10 mouse cellular contexts compared by ENCODE assay signal in genomic region chr2:32555484-32555883, GRCm38 (mm10). TPM values are rescaled to one million over a fixed set of nuclear protein-coding genes. Genes with fewer than 3 reads are reported as not detected.
A peak's percentile ranks its signal among the peaks of the same experiment; 100 is the strongest.
DNase-seq lines count a peak whose midpoint lies in the region; ATAC-seq lines count a peak whose summit lies in the region.
"Had no signal": no experiment of that assay in that cellular context is flagged by ENCODE, and none has a peak within 500 bp of the region (broad histone marks: within the 10 kb centered on the region; RNA-seq: fewer than 3 reads in every experiment).

No protein-coding gene starts in this region.

- 0 out of 2 replicates have a peak overlapping the region, but pooled peaks have one; percentile 21 for H3K27ac ChIP-seq in heart, embryonic 16.5 days (ENCODE audit: low read length)
- peak overlapping the region; percentile 30; the same call in 1 of the 2 replicates for H3K27ac ChIP-seq in hindbrain, embryonic 11.5 days (ENCODE audit: low read depth, low read length)
- H3K27ac ChIP-seq: kidney, postnatal 0 days had no signal

- ATAC-seq in heart, embryonic 16.5 days (replicated peaks; ENCODE audit: extremely low read depth, insufficient read depth, low FRiP score), result no peak
- no peak for ATAC-seq in hindbrain, embryonic 11.5 days (ENCODE audit: low FRiP score)

- DNase-seq in heart, adult 18-20 months, result no peak
- DNase-seq in NIH3T3 (ENCODE audit: low read depth), result peak; percentile 33
- DNase-seq in hindbrain, embryonic 11.5 days (ENCODE audit: low spot score), result no peak
- DNase-seq in lung, postnatal 10 days, result peak; percentile 51
- DNase-seq in frontal cortex, adult 2 months (ENCODE audit: extremely low spot score in 1 of 2, low spot score in 1 of 2), result no peak
- no peak for DNase-seq in thymus, postnatal 0 days (ENCODE audit: low spot score)
- no peak for DNase-seq in adrenal gland, adult 2 months

- peaks cover 2% of the 10 kb centered on the region; the same call in 1 of the 2 replicates for H3K4me1 ChIP-seq in heart, embryonic 16.5 days (ENCODE audit: control insufficient read depth, insufficient read depth, low read length)
- peaks cover 20% of the 10 kb centered on the region for H3K4me1 ChIP-seq in hindbrain, embryonic 11.5 days (replicated peaks; ENCODE audit: control insufficient read depth, insufficient read depth, low read length)

- no peak overlapping the region for H3K4me2 ChIP-seq in heart, embryonic 16.5 days (ENCODE audit: low read depth, low read length)
- H3K4me2 ChIP-seq in hindbrain, embryonic 11.5 days (replicated peaks; ENCODE audit: low read depth, low read length), result no peak overlapping the region

- no peaks in the 10 kb centered on the region for H3K36me3 ChIP-seq in heart, embryonic 16.5 days (ENCODE audit: control insufficient read depth, insufficient read depth)
- no peaks in the 10 kb centered on the region for H3K36me3 ChIP-seq in hindbrain, embryonic 11.5 days (ENCODE audit: control insufficient read depth, insufficient read depth, low read length)

- no peaks in the 10 kb centered on the region for H3K9me3 ChIP-seq in heart, embryonic 16.5 days (replicated peaks; ENCODE audit: control insufficient read depth, low read length)
- no peaks in the 10 kb centered on the region for H3K9me3 ChIP-seq in hindbrain, embryonic 11.5 days (ENCODE audit: control insufficient read depth, low read length)

- no peak overlapping the region for H3K4me3 ChIP-seq in heart, embryonic 16.5 days (ENCODE audit: low read length)
- H3K4me3 ChIP-seq in hindbrain, embryonic 11.5 days (ENCODE audit: low read depth, low read length), result no peak overlapping the region

- no peaks in the 10 kb centered on the region for H3K27me3 ChIP-seq in heart, embryonic 16.5 days (ENCODE audit: control insufficient read depth, insufficient read depth, low read length)
- no peaks in the 10 kb centered on the region for H3K27me3 ChIP-seq in hindbrain, embryonic 11.5 days (ENCODE audit: control insufficient read depth, insufficient read depth, low read length)

- H3K9ac ChIP-seq in heart, embryonic 16.5 days (ENCODE audit: low read length), result peak overlapping the region; percentile 3; the same call in 1 of the 2 replicates
- H3K9ac ChIP-seq in hindbrain, embryonic 11.5 days (ENCODE audit: low read depth, low read length), result no peak overlapping the region

- WGBS in heart, embryonic 16.5 days, result 43% methylated on average over 4 of the region's 4 CpGs
- 46% methylated on average over 4 of the region's 4 CpGs for WGBS in hindbrain, embryonic 11.5 days

RNA-seq across cellular contexts. Expression of gene Dpm2, which starts 15.2 kb away (rescaled TPM):
- polyA plus RNA-seq in heart, embryonic 16.5 days (2015; fragmentation: Nextera tagmentation; extraction: Ambion mirVana), result 72.1 and 73.0 TPM in 2 replicates
- 10 to 100 TPM; 14.0 to 20.2 TPM for total RNA-seq in heart, adult 18-20 months (2021)
- polyA plus RNA-seq in hindbrain, embryonic 11.5 days (2014; fragmentation: Nextera tagmentation; extraction: Ambion mirVana), result 115 and 125 TPM in 2 replicates
- polyA plus RNA-seq in frontal cortex, adult 2 months (2012; rRNA removed), result 145 and 160 TPM in 2 replicates
- polyA plus RNA-seq in thymus, postnatal 0 days (2015; fragmentation: Nextera tagmentation; extraction: Ambion mirVana), result 126 and 129 TPM in 2 replicates
- 10 to 100 TPM; 52.7 to 67.4 TPM for total RNA-seq in adrenal gland, adult 2 months (2021)
- 160 and 165 TPM in 2 replicates for polyA plus RNA-seq in adrenal gland, adult 2 months (2012; rRNA removed)

RNA-seq across cellular contexts. Expression of gene Pip5kl1, which starts 19.1 kb away (rescaled TPM):
- 0.16 and 0.32 TPM in 2 replicates for polyA plus RNA-seq in heart, embryonic 16.5 days (2015; fragmentation: Nextera tagmentation; extraction: Ambion mirVana)
- total RNA-seq in heart, adult 18-20 months (2021), result not detected
- 2.1 and 2.6 TPM in 2 replicates for polyA plus RNA-seq in hindbrain, embryonic 11.5 days (2014; fragmentation: Nextera tagmentation; extraction: Ambion mirVana)
- polyA plus RNA-seq in frontal cortex, adult 2 months (2012; rRNA removed), result 22.7 and 23.6 TPM in 2 replicates
- 0.28 and 0.31 TPM in 2 replicates for polyA plus RNA-seq in thymus, postnatal 0 days (2015; fragmentation: Nextera tagmentation; extraction: Ambion mirVana)
- total RNA-seq in adrenal gland, adult 2 months (2021), result under 1 TPM in 1 of 2 experiments, not detected in 1; 0.29 TPM
- polyA plus RNA-seq in adrenal gland, adult 2 months (2012; rRNA removed), result 0.10 TPM in 1 of 2 replicates, not detected in the other
- polyA plus RNA-seq: liver, embryonic 16.5 days had no signal

RNA-seq across cellular contexts. Expression of gene 9430097D07Rik, which starts 20.0 kb away (rescaled TPM):
- not detected in 2 replicates for polyA plus RNA-seq in heart, embryonic 16.5 days (2015; fragmentation: Nextera tagmentation; extraction: Ambion mirVana)
- total RNA-seq in heart, adult 18-20 months (2021), result not detected
- polyA plus RNA-seq in hindbrain, embryonic 11.5 days (2014; fragmentation: Nextera tagmentation; extraction: Ambion mirVana), result 0.37 and 0.42 TPM in 2 replicates
- polyA plus RNA-seq in frontal cortex, adult 2 months (2012; rRNA removed), result 0.38 and 0.46 TPM in 2 replicates
- 0.08 TPM in 1 of 2 replicates, not detected in the other for polyA plus RNA-seq in thymus, postnatal 0 days (2015; fragmentation: Nextera tagmentation; extraction: Ambion mirVana)
- not detected for total RNA-seq in adrenal gland, adult 2 months (2021)
- not detected in 2 replicates for polyA plus RNA-seq in adrenal gland, adult 2 months (2012; rRNA removed)

RNA-seq across cellular contexts. Expression of gene Fam102a, which starts 20.4 kb away (rescaled TPM):
- 5.8 and 6.6 TPM in 2 replicates for polyA plus RNA-seq in heart, embryonic 16.5 days (2015; fragmentation: Nextera tagmentation; extraction: Ambion mirVana)
- total RNA-seq in heart, adult 18-20 months (2021), result 1 to 10 TPM; 4.9 to 5.9 TPM
- polyA plus RNA-seq in hindbrain, embryonic 11.5 days (2014; fragmentation: Nextera tagmentation; extraction: Ambion mirVana), result 9.0 and 9.2 TPM in 2 replicates
- polyA plus RNA-seq in frontal cortex, adult 2 months (2012; rRNA removed), result 34.3 and 41.8 TPM in 2 replicates
- 8.4 and 8.9 TPM in 2 replicates for polyA plus RNA-seq in thymus, postnatal 0 days (2015; fragmentation: Nextera tagmentation; extraction: Ambion mirVana)
- total RNA-seq in adrenal gland, adult 2 months (2021), result 10 to 100 TPM; 37.1 to 40.8 TPM
- 40.2 and 43.1 TPM in 2 replicates for polyA plus RNA-seq in adrenal gland, adult 2 months (2012; rRNA removed)

RNA-seq across cellular contexts. Expression of gene St6galnac4, which starts 31.4 kb away (rescaled TPM):
- 40.6 and 40.7 TPM in 2 replicates for polyA plus RNA-seq in heart, embryonic 16.5 days (2015; fragmentation: Nextera tagmentation; extraction: Ambion mirVana)
- total RNA-seq in heart, adult 18-20 months (2021), result 10 to 100 TPM; 14.7 to 16.1 TPM
- 12.9 and 13.4 TPM in 2 replicates for polyA plus RNA-seq in hindbrain, embryonic 11.5 days (2014; fragmentation: Nextera tagmentation; extraction: Ambion mirVana)
- polyA plus RNA-seq in frontal cortex, adult 2 months (2012; rRNA removed), result 32.4 and 34.4 TPM in 2 replicates
- 24.3 and 25.3 TPM in 2 replicates for polyA plus RNA-seq in thymus, postnatal 0 days (2015; fragmentation: Nextera tagmentation; extraction: Ambion mirVana)
- total RNA-seq in adrenal gland, adult 2 months (2021), result 10 to 100 TPM in 1 of 2 experiments, 1 to 10 TPM in 1; 5.6 to 14.5 TPM
- polyA plus RNA-seq in adrenal gland, adult 2 months (2012; rRNA removed), result 15.4 and 18.5 TPM in 2 replicates

Comparison
In these comparisons a context has a peak if more than half of its experiments do, and no peak if none do; other contexts are left out.
1. DNase-seq: peak in NIH3T3 (single experiment) and lung, postnatal 10 days (single experiment); none in heart, adult 18-20 months (0 of 2), hindbrain, embryonic 11.5 days (single experiment), frontal cortex, adult 2 months (0 of 2), thymus, postnatal 0 days (single experiment) and adrenal gland, adult 2 months (single experiment).